Mouse (Mus musculus) liver, postnatal 0 days (tissue): ENCODE measurements around the gene Sez6l. TPM values are rescaled to one million over a fixed set of nuclear protein-coding genes. Genes with fewer than 3 reads are reported as not detected.

ENCODE experiments used
- ATAC-seq: fragments of 200-750 bp; cut with Nextera tagmentation; 2 replicates; pipeline ENCODE4 v1.8.0; 2017; ENCODE audit warnings: mild to moderate bottlenecking, moderate library complexity
- DNase-seq: peaks from one replicate; pipeline ENCODE4 v3.0.0-alpha.2; 2016
- H3K27ac ChIP-seq: fragments of 300-500 bp; sonication (generic); 2 replicates; pipeline ENCODE4 v1.5.1; 2014; ENCODE audit warnings: antibody characterized with exemption, moderate library complexity, mild to moderate bottlenecking, low read depth
- H3K27me3 ChIP-seq: fragments of 300-500 bp; sonication (generic); 2 replicates; pipeline ENCODE4 v1.6.1; 2014; ENCODE audit warnings: low read length, control low read depth, mixed read lengths; ENCODE audit not compliant: insufficient read depth
- H3K36me3 ChIP-seq: fragments of 300-500 bp; sonication (generic); replicated peaks from 2 replicates; pipeline ENCODE4 v1.6.1; 2014; ENCODE audit warnings: mild to moderate bottlenecking, control low read depth, low read length, moderate library complexity, mixed read lengths; ENCODE audit not compliant: insufficient read depth
- H3K4me1 ChIP-seq: fragments of 300-500 bp; sonication (generic); 2 replicates; pipeline ENCODE4 v1.6.1; 2014; ENCODE audit warnings: antibody characterized with exemption, mild to moderate bottlenecking, control low read depth; ENCODE audit not compliant: insufficient read depth
- H3K4me2 ChIP-seq: fragments of 300-500 bp; sonication (generic); 2 replicates; pipeline ENCODE4 v1.6.1; 2014; ENCODE audit warnings: low read depth, mild to moderate bottlenecking, low read length, moderate library complexity, mixed read lengths
- H3K4me3 ChIP-seq: fragments of 300-500 bp; sonication (generic); 2 replicates; pipeline ENCODE4 v1.5.1; 2014; ENCODE audit warnings: low read depth, low read length
- H3K9ac ChIP-seq: fragments of 300-500 bp; sonication (generic); replicated peaks from 2 replicates; pipeline ENCODE4 v1.6.1; 2014; ENCODE audit warnings: mild to moderate bottlenecking, moderate library complexity
- H3K9me3 ChIP-seq: fragments of 300-500 bp; sonication (generic); 2 replicates; pipeline ENCODE4 v1.6.1; 2016; ENCODE audit warnings: mild to moderate bottlenecking, control low read depth, low read length, mixed read lengths
- CTCF ChIP-seq: sonication (generic); IDR thresholded peaks from 2 replicates; pipeline ENCODE4 v1.5.1; 2016; ENCODE audit warnings: antibody characterized with exemption, low read depth
- EP300 ChIP-seq: IDR thresholded peaks from 2 replicates; pipeline ENCODE4 v1.6.1; 2016; ENCODE audit warnings: antibody characterized with exemption, low read depth, mild to moderate bottlenecking
- WGBS: fragments of 180-500 bp; shearing (Covaris S2); extraction: QIAGEN DNeasy Blood & Tissue Kit; methylation state at CpG from one replicate; pipeline ENCODE4 v1.1.7; 2014; ENCODE audit not compliant: insufficient replicate concordance; 5-methylcytosine and 5-hydroxymethylcytosine counted together
- polyA plus RNA-seq: library from polyadenylated mRNA; unstranded; fragments of >200 nt; fragmentation: Nextera tagmentation; extraction: Ambion mirVana; gene quantifications from 2 replicates; pipeline ENCODE4 v1.2.1, GENCODE M21; 2015

Sez6l gene
- polyA plus RNA-seq, 1 experiment from 2014 or later, result not detected

- no peak overlapping the region for H3K4me3 ChIP-seq
- TF ChIP-seq CTCF (no peak), EP300 (no peak)
- WGBS, result 68% methylated on average over 5 of the region's 5 CpGs
Measured at GRCm38 (mm10) chr5:112532894-112533293, 44.1 kb downstream of the Sez6l start.

GRCm38 (mm10) chr5:112532210-112532609, 44.8 kb downstream of the Sez6l start:
- Histone ChIP-seq H3K4me3 (no peak overlapping the region), H3K27me3 (no peaks in the 10 kb centered on the region), H3K36me3 (no peaks in the 10 kb centered on the region), H3K9ac (no peak overlapping the region), H3K4me1 (no peaks in the 10 kb centered on the region), H3K4me2 (no peak overlapping the region), H3K27ac (no peak overlapping the region), H3K9me3 (no peaks in the 10 kb centered on the region)
- TF ChIP-seq EP300 (no peak), CTCF (peak; percentile 57)
- WGBS, result 60% methylated on average over 8 of the region's 8 CpGs
- no peak for ATAC-seq
- peak; percentile 26 for DNase-seq

More at GRCm38 (mm10) chr5:112532894-112533293, 44.1 kb downstream of the Sez6l start:
- H3K4me1 ChIP-seq, result no peaks in the 10 kb centered on the region
- no peak overlapping the region for H3K9ac ChIP-seq
- no peaks in the 10 kb centered on the region for H3K9me3 ChIP-seq
- no peak for DNase-seq
- H3K27me3 ChIP-seq, result no peaks in the 10 kb centered on the region
- H3K4me2 ChIP-seq, result no peak overlapping the region
- H3K27ac ChIP-seq, result no peak overlapping the region
- H3K36me3 ChIP-seq, result no peaks in the 10 kb centered on the region
- ATAC-seq, result no peak

- no peaks in the 10 kb centered on the region for H3K4me1 ChIP-seq
- no peak overlapping the region for H3K27ac ChIP-seq
- 62% methylated on average over 8 of the region's 8 CpGs for WGBS
- H3K36me3 ChIP-seq, result no peaks in the 10 kb centered on the region
- no peaks in the 10 kb centered on the region for H3K9me3 ChIP-seq
- H3K4me2 ChIP-seq, result no peak overlapping the region
- DNase-seq, result no peak
- H3K4me3 ChIP-seq, result no peak overlapping the region
- no peak overlapping the region for H3K9ac ChIP-seq
- ATAC-seq, result no peak
- no peaks in the 10 kb centered on the region for H3K27me3 ChIP-seq
- TF ChIP-seq CTCF, result no peak
- TF ChIP-seq EP300, result no peak
Measured at GRCm38 (mm10) chr5:112531111-112531510, 45.9 kb downstream of the Sez6l start.

- no peak overlapping the region for H3K9ac ChIP-seq
- H3K4me2 ChIP-seq, result no peak overlapping the region
- H3K4me3 ChIP-seq, result no peak overlapping the region
- DNase-seq (no peak), ATAC-seq (no peak)
- TF ChIP-seq CTCF, result no peak
- TF ChIP-seq EP300, result no peak
- no peak overlapping the region for H3K27ac ChIP-seq
- H3K9me3 ChIP-seq, result no peaks in the 10 kb centered on the region
- H3K4me1 ChIP-seq, result no peaks in the 10 kb centered on the region
- no peaks in the 10 kb centered on the region for H3K27me3 ChIP-seq
- no peaks in the 10 kb centered on the region for H3K36me3 ChIP-seq
- 74% methylated on average over 19 of the region's 19 CpGs for WGBS
Measured at GRCm38 (mm10) chr5:112526936-112527335, 50.0 kb downstream of the Sez6l start.

GRCm38 (mm10) chr5:112526435-112526834, 50.5 kb downstream of the Sez6l start:
- WGBS, result 68% methylated on average over 7 of the region's 7 CpGs
- H3K9ac ChIP-seq, result no peak overlapping the region
- H3K27ac ChIP-seq, result no peak overlapping the region
- H3K4me1 ChIP-seq, result no peaks in the 10 kb centered on the region
- no peak overlapping the region for H3K4me3 ChIP-seq
- no peaks in the 10 kb centered on the region for H3K27me3 ChIP-seq
- no peak for TF ChIP-seq CTCF
- TF ChIP-seq EP300, result no peak
- ATAC-seq (no peak), DNase-seq (no peak)
- H3K36me3 ChIP-seq, result no peaks in the 10 kb centered on the region
- H3K9me3 ChIP-seq, result no peaks in the 10 kb centered on the region
- no peak overlapping the region for H3K4me2 ChIP-seq

GRCm38 (mm10) chr5:112525980-112526379, 51.0 kb downstream of the Sez6l start:
- Histone ChIP-seq H3K27me3 (no peaks in the 10 kb centered on the region), H3K36me3 (no peaks in the 10 kb centered on the region), H3K9ac (no peak overlapping the region), H3K27ac (no peak overlapping the region), H3K4me3 (no peak overlapping the region), H3K9me3 (no peaks in the 10 kb centered on the region), H3K4me1 (no peaks in the 10 kb centered on the region), H3K4me2 (no peak overlapping the region)
- DNase-seq, result no peak
- no peak for ATAC-seq
- no peak for TF ChIP-seq EP300
- TF ChIP-seq CTCF, result no peak
- 67% methylated on average over 3 of the region's 3 CpGs for WGBS

GRCm38 (mm10) chr5:112525271-112525670, 51.7 kb downstream of the Sez6l start:
- Histone ChIP-seq H3K4me3 (no peak overlapping the region), H3K27me3 (no peaks in the 10 kb centered on the region), H3K4me1 (no peaks in the 10 kb centered on the region), H3K36me3 (no peaks in the 10 kb centered on the region), H3K9ac (no peak overlapping the region), H3K9me3 (no peaks in the 10 kb centered on the region), H3K4me2 (no peak overlapping the region), H3K27ac (no peak overlapping the region)
- ATAC-seq (no peak), DNase-seq (no peak)
- TF ChIP-seq EP300 (no peak), CTCF (no peak)
- WGBS, result 34% methylated on average over 5 of the region's 5 CpGs
